Mouse (Mus musculus) intestine, embryonic 15.5 days (tissue): ENCODE data around the gene Nf1. TPM values are rescaled to one million over a fixed set of nuclear protein-coding genes. Genes with fewer than 3 reads are reported as not detected.

Experiments
- ATAC-seq: fragments of 200-750 bp; cut with Nextera tagmentation; 2 replicates; pipeline ENCODE4 v1.8.0; 2017; ENCODE audit warnings: moderate TSS enrichment, moderate library complexity
- H3K27ac ChIP-seq: fragments of 300-500 bp; sonication (generic); 2 replicates; pipeline ENCODE4 v1.5.1; 2015; ENCODE audit warnings: mild to moderate bottlenecking, inconsistent platforms
- H3K27me3 ChIP-seq: fragments of 300-500 bp; sonication (generic); replicated peaks from 2 replicates; pipeline ENCODE4 v1.6.1; 2015; ENCODE audit warnings: inconsistent platforms
- H3K36me3 ChIP-seq: fragments of 300-500 bp; sonication (generic); 2 replicates; pipeline ENCODE4 v1.6.1; 2015; ENCODE audit warnings: inconsistent platforms
- H3K4me1 ChIP-seq: fragments of 300-500 bp; sonication (generic); replicated peaks from 2 replicates; pipeline ENCODE4 v1.6.1; 2015; ENCODE audit warnings: inconsistent platforms
- H3K4me2 ChIP-seq: fragments of 300-500 bp; sonication (generic); replicated peaks from 2 replicates; pipeline ENCODE4 v1.6.1; 2015; ENCODE audit warnings: mild to moderate bottlenecking, inconsistent platforms
- H3K4me3 ChIP-seq: fragments of 300-500 bp; sonication (generic); replicated peaks from 2 replicates; pipeline ENCODE4 v1.5.1; 2015; ENCODE audit warnings: inconsistent platforms
- H3K9ac ChIP-seq: fragments of 300-500 bp; sonication (generic); 2 replicates; pipeline ENCODE4 v1.6.1; 2015; ENCODE audit warnings: inconsistent platforms
- H3K9me3 ChIP-seq: fragments of 300-500 bp; sonication (generic); 2 replicates; pipeline ENCODE4 v1.6.1; 2016; ENCODE audit warnings: inconsistent platforms
- WGBS: fragments of 180-500 bp; shearing (Covaris S2); methylation state at CpG from one replicate; pipeline ENCODE4 v1.1.7; 2015; 5-methylcytosine and 5-hydroxymethylcytosine counted together
- polyA plus RNA-seq: library from polyadenylated mRNA; unstranded; fragments of >200 nt; fragmentation: Nextera tagmentation; extraction: Ambion mirVana; gene quantifications from 2 replicates; pipeline ENCODE4 v1.2.1, GENCODE M21; 2015

Gene Nf1
- polyA plus RNA-seq, 1 experiment from 2014 or later, result 4.7 TPM

- Histone ChIP-seq H3K27me3 (no peaks in the 10 kb centered on the region), H3K27ac (peak overlapping the region; percentile 86; the same call in 1 of the 2 replicates), H3K36me3 (no peaks in the 10 kb centered on the region), H3K4me3 (peak overlapping the region; percentile 94), H3K4me2 (peak overlapping the region; percentile 77), H3K9ac (no peak overlapping the region), H3K4me1 (peaks cover 7% of the 10 kb centered on the region), H3K9me3 (no peaks in the 10 kb centered on the region)
- ATAC-seq, result no peak
- 53% methylated on average over 4 of the region's 4 CpGs for WGBS
These were observed 872 bp upstream of the Nf1 start for GRCm38 (mm10) chr11:79338621-79339020.

- 2% methylated on average over 38 of the region's 63 CpGs for WGBS
- Histone ChIP-seq H3K27ac (peak overlapping the region; percentile 86), H3K9me3 (no peaks in the 10 kb centered on the region), H3K4me3 (peak overlapping the region; percentile 94), H3K4me2 (peak overlapping the region; percentile 77), H3K9ac (peak overlapping the region; percentile 96), H3K36me3 (no peaks in the 10 kb centered on the region), H3K27me3 (no peaks in the 10 kb centered on the region), H3K4me1 (peaks cover 7% of the 10 kb centered on the region)
- ATAC-seq, result peak; percentile 86
These were observed 602 bp downstream of the Nf1 start for GRCm38 (mm10) chr11:79339808-79340781.

- H3K9me3 ChIP-seq, result no peaks in the 10 kb centered on the region
- peaks cover 8% of the 10 kb centered on the region; the same call in 1 of the 2 replicates for H3K4me1 ChIP-seq
- no peak overlapping the region for H3K4me2 ChIP-seq
- 58% methylated on average over 3 of the region's 3 CpGs for WGBS
- H3K9ac ChIP-seq, result no peak overlapping the region
- H3K27me3 ChIP-seq, result no peaks in the 10 kb centered on the region
- no peak overlapping the region for H3K4me3 ChIP-seq
- H3K36me3 ChIP-seq, result no peaks in the 10 kb centered on the region
- no peak for ATAC-seq
- no peak overlapping the region for H3K27ac ChIP-seq
These were observed 17.5 kb downstream of the Nf1 start for GRCm38 (mm10) chr11:79356995-79357394.

- Histone ChIP-seq H3K9me3 (no peaks in the 10 kb centered on the region), H3K9ac (no peak overlapping the region), H3K27me3 (no peaks in the 10 kb centered on the region), H3K36me3 (no peaks in the 10 kb centered on the region), H3K4me3 (no peak overlapping the region), H3K27ac (no peak overlapping the region), H3K4me2 (no peak overlapping the region), H3K4me1 (peaks cover 8% of the 10 kb centered on the region; the same call in 1 of the 2 replicates)
- ATAC-seq, result peak; percentile 45; the same call in 1 of the 2 replicates
- WGBS, result 96% methylated on average over 1 of the region's 1 CpGs
These were observed 17.9 kb downstream of the Nf1 start for GRCm38 (mm10) chr11:79357397-79357796.

GRCm38 (mm10) chr11:79364956-79365355 lies 25.5 kb downstream of the Nf1 start:
- Histone ChIP-seq H3K9ac (no peak overlapping the region), H3K4me3 (no peak overlapping the region), H3K27me3 (no peaks in the 10 kb centered on the region), H3K27ac (no peak overlapping the region), H3K4me1 (peaks cover 7% of the 10 kb centered on the region; the same call in 1 of the 2 replicates), H3K9me3 (no peaks in the 10 kb centered on the region), H3K4me2 (no peak overlapping the region), H3K36me3 (no peaks in the 10 kb centered on the region)
- 86% methylated on average over 3 of the region's 3 CpGs for WGBS
- no peak for ATAC-seq

- H3K4me2 ChIP-seq, result no peak overlapping the region
- no peaks in the 10 kb centered on the region for H3K36me3 ChIP-seq
- H3K9me3 ChIP-seq, result no peaks in the 10 kb centered on the region
- H3K27ac ChIP-seq, result no peak overlapping the region
- 37% methylated on average over 8 of the region's 8 CpGs for WGBS
- ATAC-seq, result no peak
- peaks cover 7% of the 10 kb centered on the region; the same call in 1 of the 2 replicates for H3K4me1 ChIP-seq
- no peak overlapping the region for H3K9ac ChIP-seq
- H3K27me3 ChIP-seq, result no peaks in the 10 kb centered on the region
- H3K4me3 ChIP-seq, result no peak overlapping the region
These were observed 26.8 kb downstream of the Nf1 start for GRCm38 (mm10) chr11:79366284-79366683.

GRCm38 (mm10) chr11:79373031-79373430 lies 33.5 kb downstream of the Nf1 start:
- H3K9me3 ChIP-seq, result no peaks in the 10 kb centered on the region
- H3K27ac ChIP-seq, result no peak overlapping the region
- no peaks in the 10 kb centered on the region for H3K4me1 ChIP-seq
- WGBS, result 93% methylated on average over 4 of the region's 4 CpGs
- H3K36me3 ChIP-seq, result no peaks in the 10 kb centered on the region
- ATAC-seq, result no peak
- no peak overlapping the region for H3K9ac ChIP-seq
- H3K4me3 ChIP-seq, result no peak overlapping the region
- no peaks in the 10 kb centered on the region for H3K27me3 ChIP-seq
- H3K4me2 ChIP-seq, result no peak overlapping the region

- Histone ChIP-seq H3K4me3 (no peak overlapping the region), H3K27me3 (no peaks in the 10 kb centered on the region), H3K9ac (no peak overlapping the region), H3K4me2 (no peak overlapping the region), H3K9me3 (no peaks in the 10 kb centered on the region), H3K4me1 (no peaks in the 10 kb centered on the region), H3K36me3 (no peaks in the 10 kb centered on the region), H3K27ac (no peak overlapping the region)
- 61% methylated on average over 3 of the region's 3 CpGs for WGBS
- ATAC-seq, result 0 out of 2 replicates have a peak, but pooled peaks have one; percentile 15
These were observed 58.8 kb downstream of the Nf1 start for GRCm38 (mm10) chr11:79398336-79398735.

GRCm38 (mm10) chr11:79403625-79404319 lies 64.3 kb downstream of the Nf1 start:
- H3K9ac ChIP-seq, result no peak overlapping the region
- 63% methylated on average over 6 of the region's 6 CpGs for WGBS
- H3K4me1 ChIP-seq, result no peaks in the 10 kb centered on the region
- H3K27ac ChIP-seq, result no peak overlapping the region
- H3K4me3 ChIP-seq, result no peak overlapping the region
- H3K36me3 ChIP-seq, result 0 out of 2 replicates have a peak, but pooled peaks cover 3% of the 10 kb centered on the region
- H3K27me3 ChIP-seq, result no peaks in the 10 kb centered on the region
- 0 out of 2 replicates have a peak overlapping the region, but pooled peaks have one; percentile 2 for H3K4me2 ChIP-seq
- ATAC-seq, result peak; percentile 86
- H3K9me3 ChIP-seq, result no peaks in the 10 kb centered on the region

GRCm38 (mm10) chr11:79413761-79414513 lies 74.4 kb downstream of the Nf1 start:
- no peak overlapping the region for H3K4me3 ChIP-seq
- H3K4me1 ChIP-seq, result no peaks in the 10 kb centered on the region
- no peak for ATAC-seq
- no peaks in the 10 kb centered on the region for H3K27me3 ChIP-seq
- H3K36me3 ChIP-seq, result no peaks in the 10 kb centered on the region
- H3K4me2 ChIP-seq, result no peak overlapping the region
- no peak overlapping the region for H3K27ac ChIP-seq
- H3K9ac ChIP-seq, result no peak overlapping the region
- no peaks in the 10 kb centered on the region for H3K9me3 ChIP-seq
- 89% methylated on average over 7 of the region's 7 CpGs for WGBS

- no peak overlapping the region for H3K27ac ChIP-seq
- ATAC-seq, result no peak
- H3K27me3 ChIP-seq, result no peaks in the 10 kb centered on the region
- H3K4me1 ChIP-seq, result no peaks in the 10 kb centered on the region
- H3K4me2 ChIP-seq, result no peak overlapping the region
- H3K36me3 ChIP-seq, result no peaks in the 10 kb centered on the region
- no peaks in the 10 kb centered on the region for H3K9me3 ChIP-seq
- no peak overlapping the region for H3K9ac ChIP-seq
- WGBS, result 92% methylated on average over 5 of the region's 5 CpGs
- H3K4me3 ChIP-seq, result no peak overlapping the region
These were observed 83.0 kb downstream of the Nf1 start for GRCm38 (mm10) chr11:79422496-79422895.

- no peak for ATAC-seq
- Histone ChIP-seq H3K27me3 (no peaks in the 10 kb centered on the region), H3K4me3 (no peak overlapping the region), H3K9me3 (no peaks in the 10 kb centered on the region), H3K36me3 (no peaks in the 10 kb centered on the region), H3K4me1 (no peaks in the 10 kb centered on the region), H3K27ac (no peak overlapping the region), H3K4me2 (no peak overlapping the region), H3K9ac (no peak overlapping the region)
- WGBS, result 70% methylated on average over 4 of the region's 4 CpGs
These were observed 87.1 kb downstream of the Nf1 start for GRCm38 (mm10) chr11:79426571-79426970.
